Mouse (Mus musculus) adrenal gland, adult 18-20 months (tissue): ENCODE data around the gene Cd109. TPM values are rescaled to one million over a fixed set of nuclear protein-coding genes. Genes with fewer than 3 reads are reported as not detected.

Experiments
- DNase-seq, 2 experiments: peaks; one replicate each; pipeline ENCODE4 v3.0.0; 2021 to 2022; ENCODE audit warnings: low spot score in 2 of 2
- long read RNA-seq, 2 experiments: library from polyadenylated mRNA; stranded (forward); transcript quantifications; one replicate each; pipeline ENCODE4 v2.0.0; 2021
- total RNA-seq, 2 experiments: library from RNA; stranded (reverse); gene quantifications; 1 replicate in 1 of 2; 2 replicates in 1 of 2; pipeline ENCODE4 v1.2.3; 2021

Cd109 gene
- total RNA-seq: under 1 TPM; 0.07 to 0.19 TPM
- long read RNA-seq, experiment 1: 0 reads
- long read RNA-seq, experiment 2: 0 reads

DNA sequence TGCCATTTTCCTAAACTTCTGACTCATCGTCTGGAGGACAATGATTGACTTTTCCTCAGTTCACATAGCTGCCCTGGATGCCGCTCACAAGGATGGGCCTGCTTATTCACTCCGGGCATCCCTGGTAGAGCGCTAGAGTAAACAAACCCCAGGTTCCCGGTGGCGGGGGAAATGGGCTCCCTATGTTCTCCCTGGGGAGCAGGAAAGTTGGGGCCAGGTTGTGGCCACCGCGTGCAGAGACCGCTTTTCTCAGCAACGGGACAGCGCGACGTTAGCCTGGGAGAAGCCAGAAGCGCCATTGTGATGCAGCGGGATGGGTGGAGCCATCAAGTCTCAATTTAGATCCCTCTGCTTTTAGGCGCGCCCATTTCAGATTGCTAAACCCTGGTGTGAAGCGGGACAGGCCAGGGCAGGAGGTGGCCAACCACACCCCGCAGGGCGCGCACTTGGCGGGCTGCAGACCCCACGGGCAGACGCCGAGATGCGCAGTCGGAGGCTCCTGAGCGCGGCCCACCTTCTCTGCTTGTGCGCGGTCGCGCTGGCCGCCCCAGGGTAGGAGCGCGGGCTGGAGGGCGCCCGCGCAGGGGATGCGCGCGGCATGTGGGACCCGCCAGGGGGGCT lies at the start of gene Cd109:
Gene Cd109, plus strand, starts transcription at position 146 of the 621 bp plus-strand sequence.
- DNase-seq: peak; percentile 17 to 22

DNA sequence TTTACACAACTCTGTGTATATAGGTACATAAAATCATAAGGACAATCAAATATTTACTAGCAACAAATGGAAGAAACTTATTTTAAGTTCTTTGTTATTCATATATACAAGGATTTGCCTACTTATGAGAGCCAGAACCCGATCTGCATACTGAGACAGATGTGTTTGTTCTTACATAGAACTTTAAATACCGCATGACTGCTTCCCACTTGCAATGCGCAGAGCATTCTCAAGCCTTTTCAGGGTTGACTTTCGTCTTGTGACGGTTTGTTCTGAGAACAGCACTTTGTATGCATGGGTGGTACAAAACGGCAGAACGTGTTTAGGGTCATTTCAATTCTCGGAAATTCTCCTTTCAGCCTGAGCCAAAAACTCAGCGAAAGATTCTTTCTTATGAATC lies 45.4 kb upstream of the Cd109 start:
- DNase-seq: no peak

DNA sequence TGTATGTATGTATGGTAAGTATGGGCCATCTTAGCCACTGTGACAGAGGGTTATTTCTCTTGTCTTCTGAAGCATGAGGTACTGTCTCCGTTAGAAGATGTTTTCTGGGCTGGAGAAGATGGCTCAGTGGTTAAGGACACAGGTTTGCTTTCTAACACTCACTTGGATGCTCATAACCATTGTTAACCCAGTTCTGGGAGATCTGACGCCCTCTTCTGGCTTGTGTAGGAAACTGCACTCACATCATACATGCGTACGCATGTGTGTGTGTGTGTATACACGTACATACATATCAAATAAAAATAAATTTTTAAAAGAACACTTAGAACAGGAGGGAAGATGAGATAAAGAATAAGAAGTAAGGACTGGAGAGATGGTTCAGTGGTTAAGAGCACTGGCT lies 38.9 kb upstream of the Cd109 start:
- no peak for DNase-seq

DNA sequence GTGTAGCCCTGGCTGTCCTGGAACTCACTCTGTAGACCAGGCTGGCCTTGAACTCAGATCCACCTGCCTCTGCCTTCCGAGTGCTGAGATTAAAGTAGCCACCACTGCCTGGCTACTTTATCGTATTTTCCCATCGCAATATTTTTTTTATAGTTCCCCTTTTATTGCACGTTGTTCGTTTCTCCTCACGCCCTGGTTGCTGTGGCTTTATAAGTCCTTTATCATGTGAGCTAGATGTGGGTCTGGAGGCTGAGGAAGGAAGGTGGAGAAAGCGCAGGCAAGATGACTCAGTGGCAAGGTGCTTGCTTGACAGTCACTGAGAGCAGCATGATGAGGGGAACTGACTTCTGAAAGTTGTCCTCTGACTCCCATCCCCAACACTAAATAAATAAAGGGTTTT lies 36.5 kb upstream of the Cd109 start:
- no peak for DNase-seq

DNA sequence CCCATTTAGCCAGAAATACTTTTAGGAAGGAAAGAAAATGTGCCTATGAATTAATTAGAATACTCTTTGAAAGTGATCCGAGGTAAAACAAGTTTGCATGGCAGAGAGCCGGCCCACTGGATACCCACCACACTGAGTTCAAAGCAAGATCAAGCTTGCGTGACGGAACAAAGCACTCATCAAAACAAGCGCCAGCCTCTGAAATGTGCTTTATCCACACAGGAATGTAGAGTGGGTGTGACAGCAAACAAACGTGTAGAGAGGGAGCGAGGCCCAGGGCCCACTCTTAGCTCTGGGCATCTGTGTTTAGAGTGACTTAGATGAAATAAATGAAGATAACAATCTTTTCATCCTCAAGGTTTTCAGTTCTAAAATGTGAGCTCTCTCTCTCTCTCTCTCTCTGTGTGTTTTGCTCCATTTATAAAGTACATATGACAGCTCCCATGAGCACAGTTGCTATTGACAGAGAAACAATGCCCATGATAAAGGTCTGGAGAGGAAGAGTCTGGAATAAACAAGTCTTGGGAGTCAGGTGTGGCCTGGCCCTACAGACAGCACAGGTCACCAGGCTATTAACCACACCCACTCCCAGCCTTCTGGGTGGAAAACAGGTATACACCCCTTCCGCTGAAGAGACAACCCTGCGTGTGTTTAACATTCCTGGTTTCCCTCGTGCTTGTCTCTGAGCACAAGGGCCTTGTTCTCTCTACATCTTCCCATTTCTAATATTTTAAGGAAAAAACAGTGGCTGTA lies 35.5 kb upstream of the Cd109 start:
- DNase-seq: no peak

DNA sequence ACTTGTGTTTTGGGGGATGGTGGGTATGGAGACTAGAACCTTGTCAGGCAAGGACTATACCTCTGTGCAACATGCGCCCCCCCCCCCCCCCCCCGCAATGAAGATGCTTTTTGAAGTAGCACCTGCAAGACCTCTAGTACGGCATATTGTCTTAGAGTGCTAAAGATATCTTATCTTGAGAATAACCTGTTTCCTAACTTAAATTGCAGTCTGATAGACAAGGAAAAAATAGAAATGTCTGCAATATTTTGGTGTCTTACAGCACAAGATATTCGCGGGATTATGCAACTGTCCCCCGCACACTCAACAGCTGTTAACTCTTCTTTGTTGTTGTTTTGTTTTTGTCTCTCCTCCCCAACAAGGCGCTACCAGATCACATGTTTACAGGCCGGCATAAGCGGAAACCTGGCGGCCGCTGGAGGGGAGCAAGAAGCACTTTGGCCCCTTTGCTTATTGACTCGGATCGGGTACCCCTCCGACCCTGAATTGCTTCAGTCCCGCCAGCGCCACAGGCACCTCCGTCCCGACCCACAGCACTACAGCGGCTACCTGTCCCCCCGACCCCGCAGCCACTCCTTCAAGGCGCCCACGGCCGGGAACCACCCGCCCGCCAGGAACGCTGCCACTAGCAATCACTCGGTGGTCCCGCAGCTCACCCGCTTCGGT lies 28.0 kb upstream of the Cd109 start:
- peak in 1 of 2 experiments; percentile 37 for DNase-seq

DNA sequence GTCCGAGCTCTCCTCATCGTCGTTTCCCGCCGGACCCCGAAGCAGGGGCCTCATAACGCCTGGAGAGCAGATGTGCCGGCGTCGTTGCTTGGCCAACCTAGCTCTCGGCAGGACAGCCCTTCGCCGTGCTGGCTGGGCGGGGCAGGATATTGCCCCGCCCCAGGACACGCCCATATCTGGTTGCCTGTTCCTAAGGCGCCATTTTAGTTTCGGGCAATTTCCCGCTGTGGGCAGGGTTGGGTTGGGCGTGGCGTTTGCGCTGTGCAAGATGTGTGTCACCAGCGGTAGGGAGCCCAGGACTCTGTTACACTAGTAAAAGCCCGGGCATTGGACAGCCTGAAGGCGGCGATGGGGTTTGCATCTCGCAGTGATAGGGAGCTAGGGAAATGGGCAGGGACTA lies 27.4 kb upstream of the Cd109 start, which contains the start of gene Slc17a5:
Gene Slc17a5, minus strand, starts transcription at position 128 of the 400 bp plus-strand sequence.
- DNase-seq: peak; percentile 92 to 95

DNA sequence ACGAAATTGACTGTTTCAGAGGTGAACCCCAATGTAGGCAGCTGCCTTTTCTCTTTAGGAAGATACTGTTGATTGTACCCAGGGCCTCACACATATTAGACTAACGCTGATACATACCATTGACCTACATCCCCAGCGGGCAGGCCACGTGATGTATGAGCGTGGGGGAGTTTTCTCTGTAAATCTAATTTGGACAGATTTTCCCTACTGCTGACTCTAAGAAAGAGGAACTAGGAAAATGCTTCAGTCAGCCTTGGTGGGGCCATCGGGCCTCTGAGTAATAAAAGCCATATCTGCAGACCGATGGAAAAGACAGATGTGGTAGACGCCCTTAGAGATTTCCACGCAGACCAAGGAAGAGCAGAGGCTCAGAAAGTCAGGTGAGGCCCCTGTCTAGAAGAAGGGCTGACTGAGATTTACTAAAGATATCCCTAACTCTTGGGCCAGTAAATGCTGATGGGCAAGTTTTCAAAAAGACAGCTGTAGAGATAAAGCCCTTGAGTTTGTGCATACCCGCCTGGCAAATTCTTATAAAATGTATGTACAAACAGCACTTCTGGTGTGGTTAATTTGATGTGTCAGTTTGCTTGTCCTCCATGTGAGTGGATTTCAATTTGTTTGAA lies 26.8 kb upstream of the Cd109 start:
- peak; percentile 17 to 33 for DNase-seq

DNA sequence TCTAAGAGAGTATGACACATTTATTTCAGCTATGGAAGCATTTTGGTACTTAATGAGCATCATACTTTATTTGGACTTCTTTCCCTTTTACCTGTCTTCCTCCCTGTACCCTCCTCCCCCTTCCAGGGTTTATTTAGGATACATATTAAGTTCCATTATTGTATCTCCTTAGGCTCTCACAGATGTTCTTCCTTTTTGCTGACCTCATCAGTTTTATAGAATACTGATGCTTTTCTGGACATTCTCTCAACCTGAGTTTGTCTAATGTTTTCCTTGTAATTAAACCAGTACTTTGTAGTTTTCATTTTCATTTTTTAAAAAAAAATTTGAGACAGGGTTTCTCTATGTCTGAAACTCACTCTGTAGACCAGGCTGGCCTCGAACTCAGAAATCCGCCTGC lies 24.9 kb upstream of the Cd109 start:
- no peak for DNase-seq

DNA sequence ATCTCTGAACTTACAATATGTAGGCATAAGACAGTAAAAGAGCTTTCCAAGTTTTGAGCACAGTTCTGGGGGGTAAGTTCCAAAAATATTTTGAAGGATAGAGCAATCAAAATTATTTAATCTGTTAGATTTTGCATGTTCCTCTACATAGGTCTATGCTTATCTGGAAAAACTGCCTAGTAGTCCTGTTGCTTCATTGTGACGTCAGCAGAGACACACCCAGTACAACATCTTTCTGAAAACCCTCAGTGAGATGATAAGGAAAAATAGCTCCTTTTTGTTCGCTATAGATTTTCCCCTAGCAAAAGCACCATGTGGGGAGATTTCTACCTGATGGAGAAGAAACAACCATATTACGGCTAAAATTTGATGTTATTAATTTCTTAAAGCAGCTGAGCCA lies 20.1 kb upstream of the Cd109 start:
- no peak for DNase-seq

DNA sequence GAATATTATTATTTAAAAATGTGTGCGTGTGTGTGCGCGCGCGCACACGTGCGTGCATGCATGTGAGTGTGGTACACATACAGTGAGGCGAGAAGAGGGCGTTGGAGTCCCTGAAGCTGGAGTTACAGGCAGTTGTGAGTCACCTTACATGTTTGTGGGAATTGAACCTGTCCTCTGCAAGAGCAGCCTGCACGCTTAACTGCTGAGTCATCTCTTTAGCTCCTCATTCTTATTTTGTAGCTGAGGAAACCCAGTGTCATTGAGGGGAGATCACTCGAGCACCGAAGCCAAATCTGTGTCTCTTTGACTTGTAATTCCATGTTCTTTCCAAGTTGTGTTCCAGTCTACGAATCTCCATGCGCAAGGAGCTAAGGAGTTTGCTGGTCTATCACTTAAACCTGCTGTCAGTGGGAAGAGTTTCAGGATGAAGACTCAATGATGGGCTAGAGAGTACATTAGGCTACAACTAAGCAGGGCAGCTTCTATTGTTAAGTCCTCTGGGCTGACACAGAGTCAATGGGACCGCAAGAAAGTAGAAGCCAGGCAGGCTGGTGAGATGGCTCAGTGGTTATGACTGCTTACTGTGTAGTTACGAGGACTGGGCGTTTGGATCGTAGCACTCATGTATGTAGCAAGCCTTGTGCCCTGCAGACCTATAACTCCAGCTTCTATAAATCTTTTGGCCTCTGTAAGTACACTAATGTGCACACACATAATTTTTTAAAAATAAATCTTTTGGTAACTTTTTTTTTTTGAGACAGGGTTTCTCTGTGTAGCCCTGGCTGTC lies 19.4 kb upstream of the Cd109 start:
- DNase-seq: no peak

DNA sequence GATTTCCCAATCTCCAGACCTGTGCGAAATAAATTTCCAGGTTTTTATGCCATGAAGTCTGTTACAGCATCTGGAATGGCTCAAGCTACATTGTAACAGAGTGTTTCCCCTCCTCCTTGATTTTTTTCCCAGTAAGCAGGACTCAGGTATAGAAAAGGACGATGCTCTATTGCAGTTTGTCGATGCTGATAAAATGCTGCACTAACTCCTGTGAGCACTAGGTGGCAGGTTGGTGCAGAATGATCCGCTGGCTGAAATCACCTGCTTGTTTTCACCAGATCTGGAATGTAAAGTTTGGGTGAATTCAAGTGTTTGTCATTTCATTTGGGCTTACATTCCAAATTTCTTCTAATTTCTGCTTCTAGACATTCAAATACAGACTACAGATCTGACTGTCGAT lies 18.5 kb upstream of the Cd109 start:
- DNase-seq: peak in 1 of 2 experiments; percentile 20

DNA sequence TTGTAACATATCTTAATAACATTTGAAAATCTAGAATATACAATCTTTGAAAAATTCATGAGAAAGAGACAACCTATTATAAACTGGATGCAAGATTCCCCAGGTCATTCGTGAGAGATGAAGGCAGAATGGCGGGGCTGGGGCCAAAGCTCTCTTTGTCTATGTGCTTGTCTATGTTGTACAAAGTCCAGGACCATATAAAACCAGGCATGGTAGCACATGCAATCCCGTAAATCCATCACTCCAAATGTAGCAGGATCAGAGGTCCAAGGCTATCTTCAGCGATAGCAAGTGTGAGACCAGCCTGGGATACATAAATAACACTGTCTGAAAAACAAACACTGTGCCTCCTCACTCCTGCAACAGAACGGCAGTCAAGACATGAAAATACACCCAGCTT lies 15.4 kb upstream of the Cd109 start:
- no peak for DNase-seq

DNA sequence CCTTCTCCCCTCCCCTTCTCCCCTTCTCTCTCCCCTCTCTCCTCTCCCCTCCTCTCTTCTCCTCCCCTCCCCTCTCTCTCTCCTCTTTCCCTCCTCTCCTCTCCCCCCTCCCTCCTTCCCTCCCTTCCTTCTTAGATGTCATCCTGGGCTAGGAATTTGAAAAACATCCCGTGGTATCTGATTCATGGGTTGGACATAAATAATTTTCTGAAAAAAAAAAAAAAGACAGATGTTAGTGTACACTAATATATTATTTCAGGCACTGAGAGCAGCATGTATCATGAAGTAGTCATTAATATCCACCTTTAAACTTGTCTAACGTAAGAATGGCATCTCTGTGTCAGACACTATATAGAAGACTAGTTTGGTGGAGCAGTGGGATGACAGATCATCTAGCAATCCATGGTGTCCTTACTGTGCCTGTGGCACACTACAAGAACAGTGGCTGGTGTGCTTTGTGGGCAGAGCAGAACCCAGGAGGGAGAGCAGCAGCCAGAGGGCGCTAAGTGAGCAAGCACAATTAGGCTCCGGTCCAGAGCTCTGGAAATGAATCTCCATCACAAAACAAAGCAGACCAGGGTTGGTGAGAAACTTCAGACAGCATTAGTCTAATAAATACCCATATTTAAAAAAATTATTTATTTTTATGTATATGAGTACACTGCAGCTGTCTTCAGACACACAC lies 14.2 kb upstream of the Cd109 start:
- DNase-seq: peak in 1 of 2 experiments; percentile 27

DNA sequence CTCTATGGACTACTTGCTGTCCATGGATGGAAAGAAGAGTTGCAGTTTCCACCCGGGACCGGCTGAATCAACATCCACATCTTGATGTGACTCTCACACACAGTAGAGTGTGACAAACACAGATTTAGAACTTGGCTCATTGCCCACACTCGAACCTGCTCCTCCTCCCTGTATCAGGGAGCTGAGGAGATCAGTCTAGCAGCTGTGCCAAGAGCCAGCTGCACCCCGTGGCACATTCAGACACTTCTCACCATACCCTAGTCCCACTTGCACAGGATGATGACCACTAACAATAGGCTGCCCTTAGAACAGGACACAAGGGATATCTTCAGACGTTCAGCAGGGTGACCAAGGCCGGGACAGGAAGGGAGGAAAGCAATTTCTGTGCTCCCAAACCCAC lies 1.1 kb upstream of the Cd109 start:
- DNase-seq: no peak

DNA sequence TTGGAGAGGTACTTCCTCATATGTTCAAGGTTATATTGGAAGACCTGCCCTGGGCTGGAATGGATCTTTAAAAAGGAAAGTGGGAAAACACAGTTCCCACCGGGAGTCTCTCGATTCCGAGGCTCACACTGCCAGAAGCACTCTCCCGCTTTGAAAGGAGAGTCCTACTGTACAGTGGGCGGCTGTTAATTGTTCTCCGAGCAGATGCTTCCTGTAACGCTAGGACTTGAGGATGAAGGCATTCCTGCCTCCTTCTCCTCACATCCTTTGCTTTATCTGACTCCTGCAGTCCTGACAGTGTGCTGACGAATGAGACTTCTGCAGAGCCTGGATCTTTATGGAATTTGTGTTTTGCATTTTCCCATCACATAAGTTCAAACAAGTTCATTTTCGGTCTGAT lies 3.9 kb downstream of the Cd109 start:
- DNase-seq: no peak

DNA sequence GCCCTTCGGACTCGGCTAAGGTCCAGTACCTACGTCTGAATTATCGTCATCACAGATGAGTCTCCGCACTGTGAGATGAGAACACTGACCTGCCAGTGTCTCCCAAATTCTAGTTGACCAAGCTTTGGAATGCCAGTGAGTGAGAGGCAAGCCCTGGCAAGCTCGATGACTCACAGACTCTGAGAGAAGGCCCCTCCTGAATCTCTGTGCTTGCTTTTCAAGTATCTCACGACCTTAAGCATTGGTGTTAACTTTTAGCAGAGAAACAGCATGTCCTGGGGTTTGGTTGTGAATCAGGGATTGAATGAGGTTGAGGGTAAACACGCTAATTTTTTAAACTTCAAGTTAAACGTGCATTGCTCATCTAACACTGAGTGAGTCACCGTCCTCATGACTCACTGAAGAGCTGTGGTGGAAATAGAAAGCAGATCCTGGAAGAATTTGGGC lies 8.0 kb downstream of the Cd109 start:
- DNase-seq: peak in 1 of 2 experiments; percentile 20

DNA sequence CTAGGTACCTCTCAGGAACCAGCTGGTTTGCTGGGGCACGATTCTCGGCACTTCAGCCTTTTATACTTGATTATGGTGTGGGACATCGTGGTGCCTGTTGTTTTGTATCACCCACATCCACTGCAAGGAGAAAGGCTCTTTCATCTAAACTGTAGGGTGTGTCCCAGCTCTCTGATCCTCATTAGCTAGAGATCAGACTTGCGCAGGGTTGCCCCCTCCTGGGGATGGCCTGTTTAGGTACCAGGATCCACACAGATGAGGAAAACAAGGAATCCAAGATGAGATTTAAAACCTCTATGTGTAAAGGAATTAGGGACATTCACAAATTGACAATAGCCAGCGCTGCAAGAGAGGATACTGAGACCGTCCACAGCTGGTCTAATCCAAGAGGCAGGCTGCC lies 14.6 kb downstream of the Cd109 start:
- DNase-seq: no peak

DNA sequence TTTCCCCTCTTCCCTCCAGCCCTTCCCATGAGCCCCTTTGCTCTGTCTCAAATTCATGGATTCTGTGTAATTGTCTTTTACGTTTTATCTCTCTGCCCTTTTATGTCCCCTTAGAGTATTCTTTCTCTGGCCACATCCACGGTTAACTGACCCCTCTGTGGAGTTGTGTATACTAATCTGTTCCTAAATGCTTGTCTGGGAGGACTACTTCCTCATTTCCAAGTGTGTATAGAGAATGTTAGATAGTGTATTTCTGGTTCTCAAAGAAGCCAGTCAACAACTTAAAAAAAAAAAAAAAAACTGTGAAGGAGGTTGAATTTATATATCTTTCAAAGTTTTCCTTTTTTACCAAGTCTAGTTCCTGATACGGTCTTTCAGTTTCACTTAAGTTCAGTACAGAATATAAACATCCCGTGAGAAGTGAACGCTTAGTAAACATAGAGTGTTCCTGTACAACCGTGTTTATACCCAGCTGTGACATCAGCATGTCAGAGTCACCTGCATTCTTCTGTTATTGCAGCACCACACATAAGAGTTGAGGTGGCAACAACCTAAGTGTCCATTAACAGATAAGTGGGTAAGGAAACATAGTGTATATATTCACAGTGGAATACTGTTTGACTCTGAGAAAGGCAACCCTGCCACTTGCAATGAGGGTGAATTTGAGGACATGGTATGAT lies 16.5 kb downstream of the Cd109 start:
- no peak for DNase-seq

DNA sequence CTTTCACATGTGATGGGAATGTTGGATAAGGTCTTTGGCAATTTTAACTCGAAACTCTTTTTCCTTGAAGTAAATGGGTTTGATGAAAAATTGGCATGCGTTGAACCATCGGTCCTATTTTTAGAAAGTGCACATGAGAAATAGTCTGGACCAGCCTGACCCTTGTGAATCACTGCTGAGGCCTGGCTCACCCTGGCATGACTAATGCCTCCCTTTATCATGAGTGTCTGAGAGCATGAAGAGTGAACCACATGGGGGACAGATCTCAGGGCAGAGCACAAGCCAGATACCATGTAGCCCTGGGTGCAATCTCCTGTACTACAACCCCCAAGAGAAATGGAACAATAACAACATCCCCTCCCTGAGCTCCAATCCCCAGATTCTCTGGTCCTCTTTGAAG lies 18.6 kb downstream of the Cd109 start:
- peak in 1 of 2 experiments; percentile 13 for DNase-seq
